Mouse (Mus musculus) hindbrain, embryonic 11.5 days (tissue): Measurements from ENCODE around the gene Slc29a3. TPM values are rescaled to one million over a fixed set of nuclear protein-coding genes. Genes with fewer than 3 reads are reported as not detected.

Experiments
- ATAC-seq: fragments of 200-750 bp; cut with Nextera tagmentation; 2 replicates; pipeline ENCODE4 v1.8.0; 2017; ENCODE audit warnings: mild to moderate bottlenecking, moderate TSS enrichment, moderate library complexity; ENCODE audit not compliant: low FRiP score
- DNase-seq: peaks from one replicate; pipeline ENCODE4 v3.0.0-alpha.2; 2015; ENCODE audit warnings: low spot score
- H3K27ac ChIP-seq: fragments of 300-500 bp; sonication (generic); 2 replicates; pipeline ENCODE4 v1.5.1; 2014; ENCODE audit warnings: mild to moderate bottlenecking, low read depth, low read length
- H3K27me3 ChIP-seq: fragments of 300-500 bp; sonication (generic); 2 replicates; pipeline ENCODE4 v1.6.1; 2014; ENCODE audit warnings: mild to moderate bottlenecking, low read length, moderate library complexity, mixed read lengths; ENCODE audit not compliant: control insufficient read depth, insufficient read depth
- H3K36me3 ChIP-seq: fragments of 300-500 bp; sonication (generic); 2 replicates; pipeline ENCODE4 v1.6.1; 2014; ENCODE audit warnings: mild to moderate bottlenecking, low read length, moderate library complexity, mixed read lengths; ENCODE audit not compliant: control insufficient read depth, insufficient read depth
- H3K4me1 ChIP-seq: fragments of 300-500 bp; sonication (generic); replicated peaks from 2 replicates; pipeline ENCODE4 v1.6.1; 2014; ENCODE audit warnings: low read length, mixed read lengths; ENCODE audit not compliant: control insufficient read depth, insufficient read depth
- H3K4me2 ChIP-seq: fragments of 300-500 bp; sonication (generic); replicated peaks from 2 replicates; pipeline ENCODE4 v1.6.1; 2014; ENCODE audit warnings: mild to moderate bottlenecking, low read depth, low read length
- H3K4me3 ChIP-seq: fragments of 300-500 bp; sonication (generic); 2 replicates; pipeline ENCODE4 v1.5.1; 2014; ENCODE audit warnings: low read depth, low read length
- H3K9ac ChIP-seq: fragments of 300-500 bp; sonication (generic); 2 replicates; pipeline ENCODE4 v1.6.1; 2014; ENCODE audit warnings: low read depth, low read length
- H3K9me3 ChIP-seq: fragments of 300-500 bp; sonication (generic); 2 replicates; pipeline ENCODE4 v1.6.1; 2016; ENCODE audit warnings: low read length; ENCODE audit not compliant: control insufficient read depth
- WGBS: fragments of 180-500 bp; shearing (Covaris S2); extraction: QIAGEN DNeasy Blood & Tissue Kit; methylation state at CpG from one replicate; pipeline ENCODE4 v1.1.7; 2014; 5-methylcytosine and 5-hydroxymethylcytosine counted together
- polyA plus RNA-seq: library from polyadenylated mRNA; unstranded; fragments of >200 nt; fragmentation: Nextera tagmentation; extraction: Ambion mirVana; gene quantifications from 2 replicates; pipeline ENCODE4 v1.2.1, GENCODE M21; 2014

The Slc29a3 gene
- polyA plus RNA-seq, 1 experiment from 2014 or later: 7.7 TPM

DNA sequence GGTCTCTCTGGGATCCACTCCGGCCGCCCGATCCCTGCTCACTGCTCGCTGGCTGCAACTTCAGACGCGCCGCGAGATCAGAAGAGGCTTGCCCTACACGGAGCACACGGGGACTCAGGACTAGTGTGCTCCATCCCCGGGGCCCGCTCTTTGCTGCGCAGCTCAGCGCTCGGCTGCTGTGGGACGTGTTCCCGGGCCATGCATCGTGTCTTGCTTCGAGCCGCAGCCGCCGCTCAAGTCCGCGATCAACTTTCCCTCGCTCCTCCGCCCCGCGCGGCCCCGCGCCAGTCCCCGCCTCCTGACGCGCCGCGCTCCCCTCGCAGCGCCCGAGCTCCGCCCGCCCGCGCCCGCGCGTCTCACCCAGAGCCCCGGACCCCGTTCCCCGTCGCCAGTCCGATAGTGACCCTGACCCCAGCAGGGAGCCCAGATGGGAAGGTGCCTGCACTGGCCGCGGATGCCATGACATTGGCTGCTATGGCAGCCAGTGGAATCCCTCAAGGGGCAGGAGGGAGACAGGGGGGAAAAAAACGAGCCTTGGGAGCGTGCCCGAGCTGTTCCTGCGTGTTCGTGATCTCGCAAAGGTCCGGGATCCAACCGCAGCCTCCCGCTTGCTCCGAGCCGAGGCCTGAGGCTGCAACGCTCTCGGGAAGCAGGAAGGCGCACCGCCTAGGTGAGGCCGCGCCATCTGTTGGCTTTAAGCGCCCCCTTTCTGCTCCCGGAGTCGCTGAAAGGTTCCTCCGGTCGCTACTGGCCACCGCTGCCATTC, 65.4 kb downstream of the Slc29a3 start:
- under 1% methylated on average over 76 of the region's 76 CpGs for WGBS
- peak; percentile 71 for DNase-seq
- peaks cover 52% of the 10 kb centered on the region for H3K27me3 ChIP-seq
- no peaks in the 10 kb centered on the region for H3K36me3 ChIP-seq
- peaks cover 15% of the 10 kb centered on the region for H3K4me1 ChIP-seq
- peak overlapping the region; percentile 99 for H3K4me2 ChIP-seq
- peak overlapping the region; percentile 48 for H3K4me3 ChIP-seq
- no peaks in the 10 kb centered on the region for H3K9me3 ChIP-seq
- H3K27ac ChIP-seq: no peak overlapping the region
- ATAC-seq: peak; percentile 70
- peak overlapping the region; percentile 37; the same call in 1 of the 2 replicates for H3K9ac ChIP-seq

DNA sequence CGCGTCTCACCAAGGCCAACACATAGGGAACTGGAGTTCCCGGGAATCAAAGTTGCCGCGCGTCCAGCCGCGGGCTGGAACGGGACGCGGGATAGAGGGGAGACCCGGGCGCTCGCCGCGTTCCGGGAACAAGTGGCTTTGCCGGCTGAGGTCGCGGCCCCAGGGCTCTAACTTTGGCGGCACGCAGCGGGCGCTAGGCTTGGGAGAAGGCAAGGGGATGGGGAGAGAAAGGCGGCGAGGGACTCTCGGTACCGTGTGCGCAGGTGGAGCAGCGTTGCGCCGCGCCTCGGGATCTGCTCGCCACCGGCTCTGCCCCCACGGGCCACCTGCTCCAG, 66.0 kb downstream of the Slc29a3 start:
- ATAC-seq: no peak
- Histone ChIP-seq H3K36me3 (no peaks in the 10 kb centered on the region), H3K4me2 (peak overlapping the region; percentile 99), H3K4me3 (peak overlapping the region; percentile 48), H3K9ac (0 out of 2 replicates have a peak overlapping the region, but pooled peaks have one; percentile 11), H3K4me1 (peaks cover 15% of the 10 kb centered on the region), H3K9me3 (no peaks in the 10 kb centered on the region), H3K27me3 (peaks cover 52% of the 10 kb centered on the region), H3K27ac (no peak overlapping the region)
- no peak for DNase-seq
- WGBS: under 1% methylated on average over 35 of the region's 37 CpGs

DNA sequence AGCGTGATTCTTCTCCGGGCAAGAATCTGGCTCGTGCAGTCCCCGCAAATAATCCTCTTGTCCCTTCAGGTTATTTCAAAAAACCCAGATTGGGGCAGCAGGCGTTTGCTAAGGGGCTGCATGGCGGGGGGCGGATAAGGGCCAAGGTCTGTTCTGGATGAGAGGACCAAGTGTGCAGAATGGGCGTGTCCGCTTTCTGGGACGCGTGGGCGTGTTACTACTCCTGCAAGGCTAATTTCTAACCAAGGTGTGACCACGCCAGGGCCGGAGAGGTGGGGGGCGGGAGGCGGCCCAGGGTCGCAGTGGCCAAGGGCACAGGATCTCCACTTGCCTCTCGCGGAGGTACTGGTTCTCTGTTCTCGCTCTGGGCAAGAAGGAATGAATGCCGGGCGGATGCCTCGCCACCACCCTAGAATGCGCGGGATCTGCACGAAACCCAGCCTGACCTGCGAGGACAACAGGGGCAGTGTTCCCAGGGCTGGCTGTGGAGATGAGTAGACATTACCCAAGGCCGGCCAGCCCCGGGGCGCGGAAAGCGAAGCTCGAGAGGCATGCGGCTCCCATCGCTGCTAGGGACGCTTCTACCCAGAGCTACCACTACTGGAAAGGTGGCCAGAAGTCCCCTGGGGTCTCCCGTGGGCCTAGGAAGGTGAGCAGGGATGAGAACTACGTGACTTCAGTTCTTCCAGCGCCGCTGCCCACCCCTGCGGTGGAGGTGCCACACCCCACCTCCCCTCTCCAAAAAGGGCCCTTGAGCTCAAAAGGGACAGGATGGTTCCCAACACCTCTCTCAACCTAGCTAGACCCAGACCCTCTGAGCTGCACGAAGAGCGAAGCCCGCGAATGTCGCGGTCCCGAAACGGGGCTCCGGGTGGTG, 66.6 kb downstream of the Slc29a3 start:
- WGBS: 7% methylated on average over 50 of the region's 50 CpGs
- peak overlapping the region; percentile 48 for H3K4me3 ChIP-seq
- no peak overlapping the region for H3K9ac ChIP-seq
- ATAC-seq (no peak), DNase-seq (peak; percentile 36)
- peaks cover 52% of the 10 kb centered on the region for H3K27me3 ChIP-seq
- peaks cover 15% of the 10 kb centered on the region for H3K4me1 ChIP-seq
- no peak overlapping the region for H3K27ac ChIP-seq
- no peaks in the 10 kb centered on the region for H3K9me3 ChIP-seq
- no peaks in the 10 kb centered on the region for H3K36me3 ChIP-seq
- peak overlapping the region; percentile 99 for H3K4me2 ChIP-seq

DNA sequence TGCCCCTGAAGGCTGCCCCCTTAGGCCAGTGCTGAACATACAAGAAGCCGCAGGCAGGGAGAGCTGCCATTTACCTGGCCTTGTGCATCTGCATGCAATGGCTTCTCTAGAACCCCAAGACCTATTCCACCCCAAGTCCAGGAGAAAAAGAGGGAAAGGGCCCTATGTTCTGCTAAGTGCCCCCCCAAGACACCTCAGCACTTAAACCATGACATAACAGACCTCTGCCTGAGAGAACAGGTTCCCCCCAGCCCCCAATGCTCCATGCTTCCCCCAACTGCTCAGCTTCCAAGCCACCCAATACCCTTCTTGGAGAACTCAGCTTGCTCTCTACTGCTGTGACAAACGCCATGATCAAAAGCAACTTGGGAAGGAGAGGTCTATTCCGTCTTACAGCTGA, 73.7 kb downstream of the Slc29a3 start:
- H3K27ac ChIP-seq: no peak overlapping the region
- no peak overlapping the region for H3K9ac ChIP-seq
- 87% methylated on average over 3 of the region's 3 CpGs for WGBS

DNA sequence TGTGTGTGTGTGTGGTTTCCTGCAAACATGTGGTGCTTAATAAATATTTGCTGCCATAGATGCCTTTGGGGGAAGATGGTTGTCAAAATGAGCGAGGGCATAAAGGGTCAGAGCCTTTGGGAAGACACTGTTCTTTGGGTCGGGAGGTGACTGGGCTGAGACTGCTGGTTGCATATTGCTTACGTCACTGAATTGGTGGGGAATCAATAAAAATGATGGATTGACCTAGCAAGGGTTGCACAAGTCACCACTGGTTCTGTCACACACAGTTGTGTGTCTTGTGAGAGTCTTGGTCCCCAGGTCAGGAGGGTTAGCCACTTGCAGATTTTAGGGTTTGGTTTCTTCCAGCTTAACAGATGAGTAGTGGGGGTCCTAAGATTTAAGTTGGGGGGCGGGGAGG, 75.3 kb downstream of the Slc29a3 start:
- H3K36me3 ChIP-seq: no peaks in the 10 kb centered on the region
- H3K4me1 ChIP-seq: no peaks in the 10 kb centered on the region
- 72% methylated on average over 4 of the region's 4 CpGs for WGBS
- no peak overlapping the region for H3K27ac ChIP-seq
- H3K9me3 ChIP-seq: no peaks in the 10 kb centered on the region
- no peak overlapping the region for H3K4me2 ChIP-seq
- DNase-seq (no peak), ATAC-seq (no peak)
- H3K4me3 ChIP-seq: no peak overlapping the region
- H3K9ac ChIP-seq: no peak overlapping the region
- no peaks in the 10 kb centered on the region for H3K27me3 ChIP-seq

More for the DNA sequence above, 73.7 kb downstream of the Slc29a3 start:
- DNase-seq (no peak), ATAC-seq (no peak)
- no peaks in the 10 kb centered on the region; the same call in 1 of the 2 replicates for H3K27me3 ChIP-seq
- H3K9me3 ChIP-seq: no peaks in the 10 kb centered on the region
- no peak overlapping the region for H3K4me2 ChIP-seq
- H3K4me3 ChIP-seq: no peak overlapping the region
- H3K4me1 ChIP-seq: no peaks in the 10 kb centered on the region
- no peaks in the 10 kb centered on the region for H3K36me3 ChIP-seq

DNA sequence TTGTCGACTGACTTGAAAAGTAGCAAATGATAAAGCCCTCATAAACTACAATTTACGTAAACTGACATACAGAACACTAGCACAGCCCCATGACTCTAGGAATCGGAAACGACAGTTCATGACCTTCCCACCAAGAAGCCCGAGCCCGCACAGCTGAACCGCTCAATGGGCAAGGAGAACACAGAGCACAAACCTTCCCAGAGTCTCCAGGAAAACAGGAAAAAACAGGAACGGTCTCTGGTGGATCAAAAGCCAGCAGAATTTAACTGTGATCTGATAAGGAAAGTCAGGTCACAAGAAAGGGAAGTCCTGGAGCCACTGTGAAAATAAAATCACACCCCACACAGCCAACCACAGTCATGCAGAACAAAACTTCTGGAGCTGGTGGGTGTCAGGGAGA, 82.4 kb downstream of the Slc29a3 start:
- Histone ChIP-seq H3K9me3 (no peaks in the 10 kb centered on the region), H3K4me3 (no peak overlapping the region), H3K27me3 (no peaks in the 10 kb centered on the region), H3K36me3 (no peaks in the 10 kb centered on the region), H3K4me1 (no peaks in the 10 kb centered on the region), H3K27ac (no peak overlapping the region), H3K9ac (no peak overlapping the region), H3K4me2 (no peak overlapping the region)
- 83% methylated on average over 8 of the region's 8 CpGs for WGBS
- ATAC-seq: no peak
- no peak for DNase-seq

DNA sequence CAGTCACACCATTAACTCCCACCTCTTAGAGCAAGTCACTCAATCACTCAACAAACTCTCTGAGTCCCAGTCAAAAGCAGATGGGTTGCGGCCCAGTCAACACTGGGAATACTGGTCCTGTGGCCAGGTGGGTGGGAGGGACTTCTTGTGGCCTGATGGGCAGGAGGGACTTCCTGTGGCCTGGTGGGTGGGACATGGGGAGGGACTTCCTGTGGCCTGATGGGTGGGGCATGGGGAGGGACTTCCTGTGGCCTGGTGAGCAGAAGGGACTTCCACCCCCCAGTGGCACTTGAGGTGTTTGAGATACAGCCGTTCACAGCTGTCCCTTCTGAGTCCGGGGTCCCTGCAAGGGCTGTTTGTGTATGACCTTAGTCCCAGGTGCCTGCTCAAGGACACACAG, 84.0 kb downstream of the Slc29a3 start:
- Histone ChIP-seq H3K9me3 (no peaks in the 10 kb centered on the region), H3K4me2 (no peak overlapping the region), H3K4me3 (no peak overlapping the region), H3K4me1 (no peaks in the 10 kb centered on the region), H3K27me3 (no peaks in the 10 kb centered on the region), H3K36me3 (no peaks in the 10 kb centered on the region), H3K9ac (no peak overlapping the region), H3K27ac (no peak overlapping the region)
- no peak for ATAC-seq
- no peak for DNase-seq
- WGBS: 85% methylated on average over 3 of the region's 3 CpGs
